Mouse (Mus musculus): ENCODE results near the gene Kdm2b. TPM values are rescaled to one million over a fixed set of nuclear protein-coding genes. Genes with fewer than 3 reads are reported as not detected.

Kdm2b gene
- polyA plus RNA-seq, 1 experiment from 2014 or later = 31.0 TPM

Other genes with a start within 250 kb of the Kdm2b start
- 27.7 and 28.4 TPM in 2 replicates for gene Camkk2, start 210.4 kb downstream of the Kdm2b start, polyA plus RNA-seq (2014; fragmentation: Nextera tagmentation; extraction: Ambion mirVana)
- 367 and 424 TPM in 2 replicates for gene Anapc5, start 168.5 kb downstream of the Kdm2b start, polyA plus RNA-seq (2014; fragmentation: Nextera tagmentation; extraction: Ambion mirVana)
- gene Rnf34, start 139.8 kb downstream of the Kdm2b start, polyA plus RNA-seq (2014; fragmentation: Nextera tagmentation; extraction: Ambion mirVana) = 32.8 and 37.1 TPM in 2 replicates
- gene Orai1, start 25.3 kb upstream of the Kdm2b start, polyA plus RNA-seq (2014; fragmentation: Nextera tagmentation; extraction: Ambion mirVana) = 19.5 and 20.8 TPM in 2 replicates
- 0.34 and 3.6 TPM in 2 replicates for gene Morn3, start 57.2 kb upstream of the Kdm2b start, polyA plus RNA-seq (2014; fragmentation: Nextera tagmentation; extraction: Ambion mirVana)
- gene Tmem120b, start 78.6 kb upstream of the Kdm2b start, polyA plus RNA-seq (2014; fragmentation: Nextera tagmentation; extraction: Ambion mirVana) = 16.8 and 17.6 TPM in 2 replicates
- gene Rhof, start 142.9 kb upstream of the Kdm2b start, polyA plus RNA-seq (2014; fragmentation: Nextera tagmentation; extraction: Ambion mirVana) = 4.1 and 5.2 TPM in 2 replicates
- gene Setd1b, start 152.4 kb upstream of the Kdm2b start, polyA plus RNA-seq (2014; fragmentation: Nextera tagmentation; extraction: Ambion mirVana) = 9.8 and 9.9 TPM in 2 replicates
- gene Psmd9, start 179.6 kb upstream of the Kdm2b start, polyA plus RNA-seq (2014; fragmentation: Nextera tagmentation; extraction: Ambion mirVana) = 49.5 and 58.1 TPM in 2 replicates
- gene Hpd, start 192.9 kb upstream of the Kdm2b start, polyA plus RNA-seq (2014; fragmentation: Nextera tagmentation; extraction: Ambion mirVana) = not detected in 2 replicates